Mouse (Mus musculus) thymus, postnatal 4 days (tissue): ENCODE measurements around the gene Snd1.

ENCODE experiments used
- DNase-seq: peaks from one replicate; pipeline ENCODE4 v3.0.0; 2021

Gene Snd1

DNA sequence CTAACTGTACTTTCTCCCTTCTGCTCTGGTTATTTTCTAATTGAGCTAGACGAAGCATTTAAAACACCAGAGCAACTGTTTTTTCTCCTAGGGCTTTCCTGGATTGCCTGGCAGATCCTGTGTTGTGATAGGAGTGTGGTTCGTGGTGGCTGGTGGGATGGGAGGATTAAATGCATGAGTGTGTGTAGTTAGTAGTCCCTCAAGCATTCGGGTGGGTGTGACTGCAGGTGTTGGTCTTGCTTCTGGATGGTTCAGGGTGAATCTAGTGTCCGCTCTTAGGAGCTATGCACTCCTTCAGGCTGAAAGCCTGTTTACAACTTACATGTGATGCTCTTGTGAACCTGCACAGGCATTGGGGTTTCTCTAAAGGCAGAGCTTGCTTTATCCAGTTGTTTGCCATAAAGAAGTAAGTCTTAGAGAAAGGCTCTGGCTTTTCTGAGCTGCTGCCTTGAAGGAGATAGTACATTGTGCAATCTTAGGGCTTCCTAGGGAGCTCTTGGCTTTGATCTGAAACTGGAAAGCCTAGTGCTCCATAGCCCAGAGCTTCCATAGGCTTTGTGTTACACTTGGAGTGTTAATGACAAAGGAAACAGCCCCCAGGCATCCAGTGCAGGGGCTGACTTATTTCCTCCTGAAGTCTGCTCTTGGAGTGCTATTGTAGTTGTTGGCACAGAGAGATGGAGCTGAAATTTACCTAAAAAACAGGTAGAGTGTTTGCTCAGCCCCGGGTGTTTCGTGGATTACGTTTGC lies 75.5 kb downstream of the Snd1 start:
- no peak for DNase-seq

- DNase-seq = no peak
These were observed 79.5 kb downstream of the Snd1 start for GRCm38 (mm10) chr6:28554470-28554869.

GRCm38 (mm10) chr6:28555002-28555401 lies 80.1 kb downstream of the Snd1 start:
- DNase-seq = no peak

GRCm38 (mm10) chr6:28555428-28555827 lies 80.5 kb downstream of the Snd1 start:
- no peak for DNase-seq

DNA sequence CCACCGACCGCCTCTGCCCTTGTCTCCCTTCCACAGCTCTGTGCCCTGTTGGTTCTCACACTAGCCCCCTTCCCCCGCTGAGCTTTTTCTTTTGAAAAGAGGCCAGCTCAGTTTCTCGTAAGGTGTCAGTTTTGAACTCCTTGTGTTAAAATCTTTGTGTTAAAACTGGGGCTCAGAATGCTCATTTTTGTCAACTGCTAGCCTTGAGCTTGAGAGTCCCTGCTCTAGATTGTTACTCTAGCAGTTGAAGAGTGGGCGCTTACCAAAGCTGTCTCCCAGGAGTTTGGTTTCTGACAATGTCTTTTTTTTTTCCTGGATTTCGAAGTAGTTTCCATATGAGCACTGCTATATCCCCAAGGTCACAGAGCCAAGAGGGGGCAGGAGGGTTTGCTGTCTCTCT lies 82.8 kb downstream of the Snd1 start:
- no peak for DNase-seq

DNA sequence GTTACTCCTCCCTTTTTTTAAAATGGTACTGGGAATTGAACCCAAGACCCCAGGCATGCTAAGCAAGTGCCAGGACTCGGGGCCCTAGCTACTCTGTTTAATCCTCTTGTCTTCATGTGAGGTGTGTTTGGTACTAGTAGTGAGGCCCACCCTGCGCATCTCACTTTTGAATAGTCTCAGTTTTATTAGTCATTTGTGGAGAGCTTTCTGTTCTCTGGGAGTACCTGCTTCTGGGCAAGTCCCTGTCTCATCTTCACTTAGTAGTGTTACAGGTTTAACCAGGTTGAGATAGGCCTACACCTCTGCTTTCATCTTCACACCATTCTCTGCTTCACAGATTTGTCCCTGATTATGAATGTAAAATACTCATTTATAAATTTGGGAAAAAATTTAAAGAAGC lies 84.5 kb downstream of the Snd1 start:
- DNase-seq = no peak

- no peak for DNase-seq
These were observed 86.5 kb downstream of the Snd1 start for GRCm38 (mm10) chr6:28561291-28561995.

DNA sequence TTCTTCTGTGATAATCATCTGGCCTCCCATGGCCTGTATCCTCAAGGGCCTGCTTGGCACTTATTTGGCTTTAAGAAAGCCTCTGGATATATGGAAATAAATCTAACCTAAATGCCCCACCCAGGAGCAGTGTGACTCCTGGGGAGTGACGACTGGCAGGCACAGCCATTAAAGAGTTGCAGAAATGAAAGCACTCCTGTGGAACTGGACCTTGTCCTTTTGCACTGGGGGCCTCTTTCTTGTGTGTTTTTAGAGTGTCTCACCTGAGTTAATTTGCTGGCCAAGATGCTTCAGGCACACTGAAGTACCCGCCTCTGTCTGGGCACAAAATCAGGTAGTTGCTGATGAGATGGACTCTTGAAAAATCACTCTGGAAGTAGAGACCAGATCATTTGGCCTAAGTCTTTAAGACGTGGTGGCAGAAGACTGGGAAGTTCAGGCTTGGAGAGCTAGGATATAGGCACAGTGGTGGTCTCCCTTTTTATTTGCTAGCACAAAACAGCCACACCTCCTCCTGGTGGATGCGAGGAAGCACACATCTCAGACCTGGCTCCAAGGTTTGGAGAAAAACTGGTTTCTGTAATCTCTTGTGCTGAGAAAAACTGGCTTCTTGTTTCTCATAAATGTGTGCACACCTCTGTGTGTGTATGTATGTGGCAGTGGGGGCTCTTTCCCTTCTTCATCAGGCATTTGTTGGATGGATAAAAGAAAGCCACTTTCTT lies 87.5 kb downstream of the Snd1 start:
- no peak for DNase-seq

DNA sequence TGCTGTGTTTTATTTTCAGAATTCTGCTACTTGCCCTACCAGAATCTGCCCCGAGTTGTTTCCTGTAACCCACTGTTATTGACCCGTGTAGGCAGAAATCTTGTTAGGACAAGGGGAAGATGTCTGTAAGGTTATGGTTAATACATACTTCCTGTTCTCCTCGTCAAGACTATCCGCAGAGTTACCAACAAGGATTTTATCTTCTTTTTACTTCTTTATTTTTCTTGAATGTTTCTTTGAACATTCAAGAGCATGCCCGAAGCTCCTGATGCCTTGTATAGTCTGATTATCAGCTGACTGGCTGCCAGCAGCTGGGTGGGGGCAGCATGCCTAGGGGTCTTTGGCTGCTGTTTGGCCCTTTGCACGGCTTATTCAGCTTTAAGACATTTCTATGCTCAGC lies 93.0 kb downstream of the Snd1 start:
- no peak for DNase-seq

DNA sequence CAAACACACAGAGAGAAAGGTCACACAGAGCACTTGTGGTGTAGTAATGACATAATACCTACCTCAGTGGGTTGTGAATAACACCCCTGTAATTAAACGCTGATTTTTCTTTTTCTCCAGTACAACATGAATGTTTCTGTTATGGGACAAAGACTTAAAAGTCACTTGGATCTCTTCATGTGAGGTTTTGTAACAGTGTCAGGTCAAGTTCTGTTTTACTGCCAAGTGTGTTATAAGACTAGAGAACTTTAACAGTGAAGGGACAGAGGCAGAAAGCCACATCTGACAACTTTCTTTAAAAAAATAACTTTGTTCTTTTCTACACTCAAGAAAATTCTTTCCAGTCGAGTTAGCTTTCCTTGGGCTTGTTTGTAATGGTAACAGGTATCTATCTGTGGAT lies 97.0 kb downstream of the Snd1 start:
- no peak for DNase-seq

DNA sequence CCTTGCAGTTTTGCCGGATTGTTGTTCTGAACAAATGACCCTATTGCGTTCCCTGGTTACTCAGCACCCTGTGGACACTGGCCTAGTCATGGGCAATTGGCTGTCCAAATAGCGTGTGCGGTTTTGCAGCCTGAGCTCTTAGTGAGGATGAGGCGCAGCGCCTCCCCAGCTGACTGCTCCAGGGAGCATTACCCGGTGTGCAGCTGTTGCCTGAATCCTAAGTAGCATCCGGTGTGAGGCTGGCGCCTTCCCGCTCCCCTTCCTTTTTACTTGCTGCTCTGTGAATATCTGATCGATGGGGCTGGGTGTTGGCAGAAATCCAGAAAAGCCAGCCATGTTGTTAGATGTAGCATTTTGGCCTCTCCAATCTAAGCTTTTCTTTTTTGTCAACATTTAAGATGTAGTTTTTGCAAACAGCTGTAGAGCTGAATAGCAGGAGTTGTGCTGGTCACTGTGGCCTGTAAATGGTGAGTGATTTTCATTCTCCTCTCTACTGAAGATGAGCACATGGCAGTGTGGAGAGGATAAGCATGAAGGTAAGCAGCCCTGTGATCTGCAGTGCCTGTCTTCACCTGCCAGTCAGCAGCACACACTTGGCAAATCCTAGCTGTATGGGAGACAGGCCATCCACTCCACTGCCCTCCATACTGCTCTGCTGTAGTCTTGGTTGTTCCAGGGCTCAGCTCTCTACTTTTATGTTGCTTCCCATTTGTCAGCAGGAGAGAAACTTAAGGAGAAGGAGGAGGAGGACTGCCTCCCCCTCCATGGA lies 98.2 kb downstream of the Snd1 start:
- no peak for DNase-seq

- DNase-seq = no peak
These were observed 101.7 kb downstream of the Snd1 start for GRCm38 (mm10) chr6:28576356-28577264.

- no peak for DNase-seq
These were observed 107.9 kb downstream of the Snd1 start for GRCm38 (mm10) chr6:28582847-28583246.

DNA sequence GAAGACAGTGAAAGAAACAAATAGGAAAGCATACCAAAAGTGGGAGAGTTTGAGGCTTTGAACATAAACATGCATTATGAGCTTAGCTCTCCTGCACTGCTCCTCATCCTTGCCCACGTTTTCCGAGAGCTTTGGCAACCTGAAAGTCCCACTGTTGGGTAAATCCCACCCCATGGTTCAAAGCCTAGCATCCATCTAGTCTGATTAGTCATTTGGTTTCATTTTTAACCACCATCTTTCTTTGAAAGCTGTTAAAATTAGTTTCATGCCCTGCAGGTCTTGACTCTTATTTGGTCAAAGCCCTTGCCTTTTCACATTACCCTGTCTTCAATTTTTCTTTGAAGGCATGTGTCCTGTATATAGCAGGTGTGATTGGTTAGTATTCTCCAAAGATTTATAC lies 108.5 kb downstream of the Snd1 start:
- no peak for DNase-seq

GRCm38 (mm10) chr6:28586806-28587205 lies 111.9 kb downstream of the Snd1 start:
- DNase-seq = no peak

GRCm38 (mm10) chr6:28588494-28589171 lies 113.7 kb downstream of the Snd1 start:
- DNase-seq = peak; percentile 62

DNA sequence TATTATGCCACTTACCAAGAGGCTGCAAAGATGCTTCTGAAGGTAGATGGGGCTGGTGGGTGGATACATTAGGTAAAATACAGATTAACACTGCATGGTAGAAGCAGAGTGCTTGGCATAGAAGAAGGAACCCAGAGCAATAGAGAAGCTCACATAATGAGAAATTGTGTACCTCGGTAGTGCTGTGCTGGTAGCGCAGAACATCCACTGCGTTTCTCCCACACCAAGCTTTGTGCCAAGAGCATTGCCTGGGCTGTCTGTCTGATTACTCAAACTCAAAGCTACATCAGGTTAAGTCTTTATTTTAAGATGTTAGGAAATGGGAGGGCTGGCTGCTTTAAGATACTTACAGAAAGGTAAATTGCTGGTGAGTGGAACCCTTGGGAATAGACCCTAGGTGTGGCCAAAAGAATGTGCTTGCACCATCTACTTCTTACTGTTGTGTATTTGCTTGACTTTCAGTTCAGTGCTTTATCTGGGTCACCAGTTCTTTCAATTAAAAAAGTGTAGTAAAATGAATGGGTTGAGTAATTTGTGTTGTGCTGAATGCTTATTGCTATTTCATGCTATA lies 117.5 kb downstream of the Snd1 start:
- DNase-seq = no peak

DNA sequence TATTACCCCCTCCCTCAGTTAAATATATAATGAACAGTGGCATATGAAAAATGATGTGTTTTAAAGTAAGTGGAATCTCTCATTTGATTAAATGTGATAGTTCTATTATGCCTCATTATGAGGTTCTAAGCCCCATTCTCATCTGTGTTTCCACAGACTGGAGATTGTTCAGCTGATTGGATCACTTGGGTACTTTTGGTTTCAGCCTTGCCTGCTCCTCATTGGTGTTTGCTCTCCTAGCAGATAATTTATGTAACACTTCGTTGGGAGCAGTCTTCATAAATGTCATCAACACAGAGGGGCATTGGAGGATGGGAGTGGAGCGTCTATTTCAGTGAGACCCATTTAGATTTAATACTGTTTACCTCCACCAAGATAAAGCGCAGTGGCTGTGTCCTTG lies 118.8 kb downstream of the Snd1 start:
- DNase-seq = no peak

- DNase-seq = no peak
These were observed 119.8 kb downstream of the Snd1 start for GRCm38 (mm10) chr6:28594759-28595158.

DNA sequence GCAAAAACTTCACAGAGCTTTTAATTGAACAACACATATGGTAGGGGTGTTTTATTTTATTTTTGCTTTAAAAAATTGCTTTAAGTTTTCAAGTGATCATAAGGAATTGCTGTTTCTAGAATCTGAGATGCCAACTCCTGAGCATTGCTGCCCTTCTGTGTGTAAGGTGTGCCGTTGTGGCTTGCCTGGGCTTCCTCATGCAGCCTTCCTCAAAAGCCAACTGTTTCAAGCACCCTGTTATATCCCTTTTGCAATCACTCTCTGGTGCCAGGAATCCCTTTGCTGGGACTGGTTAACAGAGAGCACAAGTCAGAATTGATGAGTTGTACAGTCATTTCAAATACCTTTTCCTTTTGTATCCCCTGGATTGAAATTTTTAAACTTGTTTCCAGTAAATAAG lies 120.3 kb downstream of the Snd1 start:
- DNase-seq = no peak

DNA sequence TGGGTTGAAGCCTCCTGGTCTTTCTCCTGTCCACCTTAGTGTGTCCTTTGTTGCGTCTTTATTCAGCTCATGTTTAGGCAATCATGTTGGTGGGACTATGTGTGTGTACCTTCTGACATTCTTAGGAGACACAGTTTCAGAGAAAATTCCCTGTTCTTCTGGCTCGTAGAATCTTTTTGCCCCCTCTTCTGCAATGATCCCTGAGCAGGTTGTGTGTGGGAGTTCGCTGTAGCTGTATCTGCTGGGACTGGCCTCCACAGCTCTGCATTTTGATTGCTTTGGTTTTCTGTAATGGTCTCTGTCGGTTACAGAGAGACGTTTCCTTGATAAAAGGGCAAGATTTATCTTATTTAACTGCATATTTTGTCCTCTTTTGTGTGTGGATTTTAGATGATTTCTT lies 122.3 kb downstream of the Snd1 start:
- DNase-seq = no peak
